Mouse (Mus musculus): Measurements from ENCODE around the gene Slc25a13.
A peak's percentile ranks its signal among the peaks of the same experiment; 100 is the strongest.

Slc25a13 gene

GRCm38 (mm10) chr6:6216507-6217285 lies at the start of gene Slc25a13:
Slc25a13 (minus strand) TSS chr6:6217173.
- DNase-seq = peak; percentile 47 to 51

DNA sequence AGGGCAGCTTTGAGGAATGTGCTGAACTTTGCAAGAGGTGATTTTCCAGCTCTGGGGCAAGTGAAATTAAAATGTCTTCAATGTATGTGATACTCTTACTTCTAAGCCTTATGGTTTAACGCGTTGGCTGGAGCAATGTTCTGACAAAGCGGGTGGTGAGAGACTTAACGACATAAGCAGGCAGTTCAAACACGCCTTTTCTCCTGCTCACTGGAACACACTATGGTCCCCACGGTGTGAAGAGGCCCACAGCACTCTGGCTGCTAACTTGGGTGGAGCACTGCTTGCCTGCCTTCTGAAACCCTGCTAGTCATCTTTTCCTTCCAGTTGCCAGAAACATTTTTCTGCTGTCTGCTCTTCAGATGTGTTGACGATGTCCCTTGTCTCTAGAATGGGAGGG lies 48.8 kb upstream of the Slc25a13 start:
- DNase-seq = no peak

DNA sequence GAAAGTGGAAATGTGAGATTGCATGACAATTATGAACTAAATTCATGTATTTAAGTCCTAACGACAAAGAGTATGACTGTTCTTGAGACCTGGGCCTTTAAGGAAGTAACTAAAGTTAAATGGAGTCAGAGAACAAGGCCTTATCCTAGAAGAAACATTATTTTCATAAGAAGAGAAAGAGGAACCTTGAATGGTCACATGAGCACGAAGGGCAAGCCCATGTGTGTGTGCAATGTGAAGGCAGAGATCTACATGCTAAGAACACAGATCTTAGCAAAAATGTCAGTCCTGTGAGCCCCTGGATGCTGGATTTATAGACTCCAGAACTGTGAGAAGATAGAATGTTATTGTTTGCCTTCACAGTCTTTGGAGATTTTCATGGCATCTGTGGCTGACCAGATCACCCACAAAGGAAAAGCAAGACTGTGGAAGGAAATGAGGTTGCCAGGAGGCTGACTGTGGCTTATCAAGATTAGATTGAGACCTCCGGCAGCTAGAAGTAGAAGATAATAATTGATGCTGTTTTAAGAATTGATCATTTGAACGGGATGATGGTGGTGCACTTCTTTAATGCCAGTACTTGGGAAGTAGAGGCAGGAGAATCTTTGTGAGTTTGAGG lies 46.4 kb upstream of the Slc25a13 start:
- no peak for DNase-seq

DNA sequence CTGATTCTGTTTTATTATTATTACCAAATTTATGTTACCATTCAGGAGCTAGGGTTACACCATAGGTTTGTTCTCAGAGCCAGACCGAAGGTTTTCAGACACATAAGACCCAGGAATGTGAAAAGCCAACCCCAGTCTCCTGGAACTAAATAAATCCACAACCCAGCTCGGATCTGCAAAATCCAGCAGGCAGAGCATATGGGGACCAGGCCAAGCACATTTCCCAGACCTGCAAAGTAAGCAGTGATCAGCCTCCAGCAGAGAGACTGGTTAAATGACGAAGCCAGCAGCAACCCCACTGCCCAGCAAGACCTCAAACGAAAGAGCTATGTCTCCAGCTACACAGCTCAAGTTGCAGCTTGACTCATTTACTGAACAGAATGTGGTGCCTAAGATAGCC lies 43.9 kb upstream of the Slc25a13 start:
- DNase-seq = no peak

DNA sequence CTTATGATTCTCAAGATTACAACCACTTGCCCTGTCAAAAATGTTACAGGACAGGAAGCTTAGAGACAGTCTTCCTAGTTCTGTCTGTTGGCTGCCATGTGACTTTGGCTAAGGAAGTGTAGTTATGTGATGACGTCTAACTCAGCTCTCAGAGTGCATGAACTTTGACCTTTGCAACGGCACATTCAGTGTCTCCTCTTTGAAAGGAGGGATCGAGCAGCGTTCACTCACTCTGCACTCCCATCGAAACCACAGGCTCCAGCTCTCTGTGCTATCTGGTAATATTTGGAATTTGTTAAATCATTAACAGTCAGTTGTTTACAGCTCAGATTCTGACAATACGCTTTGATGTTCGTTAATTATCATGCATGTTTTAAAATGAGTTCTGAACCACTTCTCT lies 31.5 kb upstream of the Slc25a13 start:
- no peak for DNase-seq

GRCm38 (mm10) chr6:6243828-6244227 lies 26.9 kb upstream of the Slc25a13 start:
- DNase-seq = no peak

DNA sequence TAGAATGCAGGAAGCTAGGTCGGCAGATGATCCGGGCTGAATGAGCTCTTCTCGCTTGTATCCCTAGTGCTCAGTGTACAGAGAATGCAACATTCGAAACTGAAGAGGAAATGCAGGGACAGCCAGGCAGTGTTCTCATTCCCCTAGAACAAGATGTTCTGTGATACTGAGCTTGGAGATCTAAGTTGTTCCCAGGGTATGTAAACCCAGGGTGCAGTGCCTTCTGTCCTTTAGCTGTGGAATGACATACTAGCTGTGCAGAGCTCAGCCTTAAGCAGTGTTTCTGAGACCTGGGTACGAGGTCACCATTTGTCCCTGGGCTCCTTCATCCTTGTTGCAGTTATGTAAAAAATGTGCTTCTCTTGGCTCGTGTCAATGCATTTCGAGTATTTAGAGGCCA lies 25.1 kb upstream of the Slc25a13 start:
- DNase-seq = no peak

DNA sequence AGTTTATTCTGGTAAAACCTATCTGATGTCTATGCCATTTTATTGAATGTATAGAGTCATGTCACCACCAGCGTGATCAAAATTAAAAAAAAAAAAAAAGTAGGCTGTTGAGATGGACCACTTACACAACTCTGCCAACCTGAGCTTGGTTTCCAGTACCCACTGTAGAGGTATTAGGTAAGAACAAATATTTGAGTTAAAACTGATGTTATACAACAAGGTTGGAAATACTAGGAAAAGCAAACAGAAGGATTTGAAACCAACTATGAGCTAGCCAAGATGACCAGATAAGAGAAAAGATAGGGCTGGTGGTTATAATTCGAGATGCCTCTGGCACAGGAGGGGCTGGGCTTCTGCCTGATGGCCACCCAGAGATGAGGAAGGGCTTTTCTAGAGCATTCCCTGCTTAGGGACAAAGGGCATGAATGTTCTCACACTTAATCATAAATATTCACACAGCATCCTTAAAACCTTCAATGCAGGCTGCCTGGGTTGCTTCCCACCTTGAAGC lies 19.9 kb upstream of the Slc25a13 start:
- DNase-seq = no peak

DNA sequence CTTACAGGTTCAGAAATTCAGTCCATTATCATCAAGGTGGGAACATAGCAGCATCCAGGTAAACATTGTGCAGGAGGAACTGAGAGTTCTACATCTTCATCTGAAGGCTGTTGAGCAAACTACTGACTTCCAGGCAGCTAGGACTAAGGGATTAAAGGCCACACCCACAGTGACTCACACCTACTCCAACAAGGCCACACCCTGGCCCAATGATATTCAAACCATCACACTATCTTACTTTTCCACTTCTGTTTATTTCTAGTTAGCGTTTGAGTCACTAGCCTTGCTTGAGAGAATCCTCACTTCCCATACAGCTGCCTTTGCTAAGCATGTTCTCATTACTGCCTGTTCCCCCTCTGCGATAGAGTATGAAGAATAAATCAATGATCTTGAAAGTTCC lies 13.3 kb upstream of the Slc25a13 start:
- DNase-seq = no peak

GRCm38 (mm10) chr6:6222721-6223120 lies 5.7 kb upstream of the Slc25a13 start:
- DNase-seq = peak; percentile 9 to 18

- DNase-seq = no peak
Observed at GRCm38 (mm10) chr6:6220574-6220973, 3.6 kb upstream of the Slc25a13 start.

DNA sequence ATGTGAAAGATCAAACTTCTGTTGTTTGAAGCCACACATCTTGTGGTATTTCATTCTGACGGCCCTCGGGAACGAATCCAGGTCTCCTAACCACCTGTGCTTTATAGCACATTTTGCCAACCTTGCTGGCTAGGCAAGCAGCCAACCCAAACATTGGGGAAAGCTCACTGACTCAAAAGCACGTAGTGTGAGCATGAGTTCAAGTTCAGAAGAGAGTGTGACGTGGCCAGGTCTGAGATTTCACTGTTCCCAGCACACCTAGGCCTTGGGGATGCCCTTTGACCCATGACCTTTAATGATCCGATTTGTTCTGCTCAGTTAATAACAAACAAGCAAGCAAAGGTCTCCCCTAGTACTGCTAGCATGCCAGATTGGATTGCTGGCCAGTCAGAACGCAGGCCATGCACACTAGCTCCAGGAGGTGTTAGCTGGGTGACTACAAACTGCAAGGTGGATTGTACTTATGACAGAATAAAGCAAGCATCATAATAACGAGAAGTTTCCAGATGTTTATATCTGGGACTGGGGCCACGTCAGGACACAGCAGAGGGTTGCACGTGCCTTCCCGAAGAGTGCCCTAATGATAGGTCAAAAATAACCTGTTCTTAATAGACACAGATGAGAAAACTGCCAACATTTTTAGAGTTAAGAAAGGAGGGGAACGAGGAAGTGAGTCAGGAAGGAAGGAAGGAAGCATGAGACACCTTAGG lies 2.8 kb upstream of the Slc25a13 start:
- peak; percentile 21 to 27 for DNase-seq

DNA sequence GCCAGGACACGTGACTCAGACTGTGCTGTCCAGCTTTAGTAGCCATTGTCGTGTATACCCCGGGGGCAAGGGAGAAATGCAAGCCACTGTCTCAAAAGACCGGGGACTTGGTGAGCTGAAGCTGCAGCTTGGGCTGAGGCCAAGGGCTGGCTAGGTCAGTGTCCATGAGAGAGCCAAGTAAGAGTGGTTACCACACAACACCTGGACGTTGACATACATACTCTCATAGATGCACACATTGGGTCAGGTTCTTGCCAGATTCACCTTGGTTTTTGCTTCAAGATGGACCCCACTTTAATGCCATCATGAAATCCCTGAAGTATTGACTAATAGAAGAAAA lies 283 bp upstream of the Slc25a13 start:
- DNase-seq = no peak

DNA sequence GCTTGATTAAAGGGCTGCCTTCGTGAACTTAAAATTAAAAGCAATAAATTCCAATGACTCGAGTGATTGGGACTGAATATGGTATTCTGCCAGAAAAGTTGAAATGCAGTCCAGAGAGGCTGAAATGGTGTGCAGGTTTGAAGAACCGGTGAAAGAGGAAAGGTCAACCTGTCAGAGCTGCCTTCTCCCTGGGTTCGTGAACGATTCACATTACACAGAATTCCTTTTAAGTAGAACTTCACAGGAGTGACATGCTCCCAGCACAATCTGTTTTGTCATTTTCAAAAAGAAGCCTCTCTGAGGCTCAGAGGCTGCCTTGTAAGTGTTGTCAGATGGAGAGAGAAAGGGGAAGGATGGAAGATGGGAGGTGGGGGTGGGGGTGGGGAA lies 860 bp downstream of the Slc25a13 start:
- DNase-seq = no peak

DNA sequence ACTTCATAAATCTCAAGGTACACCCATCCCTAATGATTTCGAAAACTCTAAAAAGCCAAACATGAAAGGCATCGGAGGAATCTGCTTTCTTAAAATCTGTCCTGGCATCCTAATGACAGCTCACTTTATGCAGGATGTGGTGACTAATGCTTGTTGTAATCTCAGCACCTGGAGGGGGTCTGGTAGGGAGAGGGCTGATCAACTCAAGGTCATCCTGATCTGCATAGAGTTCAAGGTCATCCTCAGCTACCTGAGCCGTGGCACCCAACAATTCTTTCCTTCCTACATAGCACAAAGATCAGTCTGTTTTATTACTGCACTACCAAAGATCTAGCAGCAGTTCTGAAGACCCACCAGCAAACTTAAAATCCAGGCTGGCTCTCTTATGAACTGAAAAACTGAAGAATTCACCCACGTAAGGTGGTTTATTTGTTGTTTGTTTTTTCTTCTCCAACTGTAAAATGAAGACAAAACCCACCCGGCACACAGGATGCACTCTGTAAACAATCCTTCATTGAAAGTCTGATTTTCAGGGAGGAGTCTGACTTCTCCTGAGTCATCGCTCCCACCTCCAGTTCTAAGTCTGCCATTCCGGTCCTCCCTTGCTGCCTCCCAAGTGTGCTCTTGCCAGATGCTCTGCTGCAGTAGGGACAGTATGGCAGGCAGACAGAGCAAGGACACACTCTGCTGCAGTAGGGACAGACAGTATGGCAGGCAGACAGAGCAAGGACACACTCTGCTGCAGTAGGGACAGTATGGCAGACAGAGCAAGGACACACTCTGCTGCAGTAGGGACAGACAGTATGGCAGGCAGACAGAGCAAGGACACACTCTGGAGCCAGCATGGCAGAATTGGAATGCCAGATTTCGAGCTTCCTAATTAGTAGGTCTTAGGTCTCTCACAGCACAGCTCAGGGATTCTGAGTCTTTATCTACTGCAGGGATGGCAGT lies 4.3 kb downstream of the Slc25a13 start:
- DNase-seq = no peak

GRCm38 (mm10) chr6:6211958-6212357 lies 5.0 kb downstream of the Slc25a13 start:
- DNase-seq = no peak

DNA sequence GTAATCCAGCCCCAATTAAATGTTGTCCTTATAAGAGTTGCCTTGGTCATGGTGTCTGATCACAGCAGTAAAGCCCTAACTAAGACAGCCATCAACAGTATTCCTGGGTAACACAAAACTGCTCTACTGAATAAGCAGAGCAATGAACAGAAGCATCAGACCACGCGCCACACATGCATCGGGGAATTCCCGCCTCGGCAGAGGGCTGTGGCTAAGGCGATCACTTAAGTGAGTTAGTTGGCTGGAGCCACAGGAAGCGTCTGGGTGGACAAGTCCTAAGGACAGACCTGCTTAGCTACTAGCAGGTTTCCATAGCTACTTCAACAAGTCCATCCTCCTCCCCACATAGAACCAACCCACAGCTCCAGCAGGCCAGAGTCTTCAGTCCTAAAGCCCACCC lies 6.3 kb downstream of the Slc25a13 start:
- no peak for DNase-seq

DNA sequence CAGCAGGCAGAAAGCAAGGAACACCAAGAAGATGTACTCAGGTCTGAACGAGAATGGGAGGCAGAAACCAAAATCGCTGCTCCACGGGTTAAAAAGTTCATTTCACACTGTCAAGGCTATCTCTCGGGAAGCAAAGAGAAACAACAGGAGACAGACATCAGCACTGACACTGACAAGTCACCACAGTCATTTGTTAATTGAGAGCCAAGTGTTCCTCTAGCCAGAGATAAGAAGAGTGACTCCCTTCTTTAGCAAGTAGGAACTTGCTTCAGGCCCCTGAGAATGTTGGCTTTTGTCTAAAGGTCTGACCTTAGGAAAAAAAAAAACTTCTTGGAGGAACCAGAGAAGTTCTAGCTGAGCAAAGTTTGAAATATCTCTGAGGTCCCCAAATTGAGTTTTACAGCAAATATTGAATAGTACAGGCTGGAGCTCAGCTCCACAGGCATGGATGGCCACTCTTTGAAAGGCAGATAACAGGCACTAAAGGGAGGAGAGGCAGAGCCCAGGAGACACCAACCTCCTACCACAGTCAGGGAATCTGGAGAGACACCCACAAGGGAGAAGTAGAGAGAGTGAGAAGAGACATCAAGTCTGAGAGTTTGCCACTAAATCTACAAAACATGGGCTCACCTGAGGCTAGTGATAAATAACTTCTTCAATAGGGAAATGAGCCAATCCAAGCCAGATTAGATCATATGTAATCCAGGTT lies 8.5 kb downstream of the Slc25a13 start:
- no peak for DNase-seq

DNA sequence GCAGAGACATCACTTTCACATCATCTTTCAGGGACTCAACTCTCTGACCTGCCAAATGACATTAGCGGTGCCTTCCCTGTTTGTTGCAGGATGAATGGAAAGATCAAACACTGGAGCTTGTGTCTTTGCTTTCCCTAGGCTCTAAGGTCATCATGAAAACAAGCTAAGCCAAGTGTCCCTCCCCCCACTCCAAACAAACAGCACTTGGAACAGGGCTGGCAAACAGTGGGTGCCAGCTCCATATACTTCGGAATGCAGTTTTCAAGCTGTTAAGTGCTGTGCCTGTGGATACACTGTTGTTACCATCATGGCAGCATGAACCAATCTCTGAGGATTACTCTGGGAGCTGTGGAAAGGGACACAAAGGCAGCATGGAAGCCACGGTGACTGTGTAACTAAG lies 9.1 kb downstream of the Slc25a13 start:
- no peak for DNase-seq

- no peak for DNase-seq
Observed at GRCm38 (mm10) chr6:6207395-6207794, 9.6 kb downstream of the Slc25a13 start.

DNA sequence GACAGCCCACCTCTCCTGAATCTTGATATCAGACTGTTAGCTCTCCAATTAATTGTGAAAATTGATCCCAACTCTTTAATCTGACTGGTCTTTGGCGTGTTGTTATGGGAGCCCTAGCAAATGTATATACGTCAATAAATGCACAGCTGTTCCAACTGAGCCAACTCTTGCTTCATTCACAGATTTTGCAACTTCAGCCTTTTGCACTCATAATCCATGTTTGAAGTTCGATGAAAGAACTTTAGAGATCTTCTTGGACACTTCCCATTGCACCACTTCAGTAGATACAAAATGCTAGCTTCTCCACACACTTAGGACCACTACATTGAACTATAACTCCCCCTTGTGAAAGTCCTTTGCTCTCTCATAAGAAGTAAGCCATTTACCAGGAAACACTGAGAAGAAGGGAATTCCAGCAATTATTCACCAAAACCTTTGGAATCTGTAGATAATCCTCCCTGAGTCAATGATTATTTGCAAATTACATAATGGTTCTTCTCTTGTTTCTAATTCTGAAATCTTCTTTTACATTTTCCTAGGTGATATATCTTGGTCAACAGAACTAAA lies 11.3 kb downstream of the Slc25a13 start:
- no peak for DNase-seq

DNA sequence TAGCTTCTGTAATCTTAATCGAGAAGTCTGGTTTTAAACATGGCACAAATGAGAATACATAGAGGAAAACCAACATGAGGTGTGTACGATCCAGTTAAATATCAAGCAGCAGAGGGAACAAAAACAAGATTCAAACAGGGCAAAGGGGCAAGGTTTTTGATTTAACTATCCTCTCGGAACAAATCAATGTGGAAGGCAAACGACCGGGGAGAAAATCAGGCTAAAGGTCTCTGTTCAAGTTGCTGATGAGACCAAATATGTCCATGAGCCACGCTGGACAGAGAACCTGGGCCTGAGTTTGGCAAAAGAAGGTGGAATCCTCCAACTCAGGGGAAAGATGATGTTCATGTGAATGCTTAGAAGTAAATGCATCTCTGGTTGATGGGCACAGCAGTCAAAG lies 14.5 kb downstream of the Slc25a13 start:
- no peak for DNase-seq
